In genomic region chr7:63897655-63898054, GRCm38 (mm10) we compare ENCODE assay signal across 8 mouse cellular contexts. TPM values are rescaled to one million over a fixed set of nuclear protein-coding genes. Genes with fewer than 3 reads are reported as not detected.
DNase-seq lines count a peak whose midpoint lies in the region; ATAC-seq lines count a peak whose summit lies in the region.

No protein-coding gene starts in this region.

- H3K9ac ChIP-seq in forebrain, embryonic 16.5 days (replicated peaks; ENCODE audit: low read depth, low read length): no peak overlapping the region
- H3K9ac ChIP-seq in limb, embryonic 15.5 days: no peak overlapping the region
- H3K9ac ChIP-seq in stomach, embryonic 14.5 days (replicated peaks; ENCODE audit: low read depth, low read length): no peak overlapping the region

- peaks cover 4% of the 10 kb centered on the region; the same call in 1 of the 2 replicates for H3K27me3 ChIP-seq in forebrain, embryonic 10.5 days (ENCODE audit: poor library complexity, severe bottlenecking)
- H3K27me3 ChIP-seq in forebrain, embryonic 16.5 days (replicated peaks; ENCODE audit: control insufficient read depth, insufficient read depth, low read length): no peaks in the 10 kb centered on the region
- peaks cover 9% of the 10 kb centered on the region for H3K27me3 ChIP-seq in megakaryocyte, embryonic 14.5 days (replicated peaks)
- no peaks in the 10 kb centered on the region for H3K27me3 ChIP-seq in limb, embryonic 15.5 days
- H3K27me3 ChIP-seq in stomach, embryonic 14.5 days (ENCODE audit: control insufficient read depth, insufficient read depth, low read length): no peaks in the 10 kb centered on the region

- H3K4me1 ChIP-seq in forebrain, embryonic 10.5 days: peaks cover 39% of the 10 kb centered on the region
- H3K4me1 ChIP-seq in forebrain, embryonic 16.5 days (replicated peaks; ENCODE audit: control insufficient read depth, insufficient read depth, low read length): peaks cover 56% of the 10 kb centered on the region
- peaks cover 78% of the 10 kb centered on the region for H3K4me1 ChIP-seq in megakaryocyte, embryonic 14.5 days
- H3K4me1 ChIP-seq in limb, embryonic 15.5 days: peaks cover 38% of the 10 kb centered on the region
- H3K4me1 ChIP-seq in stomach, embryonic 14.5 days (ENCODE audit: control insufficient read depth, insufficient read depth, low read length): peaks cover 15% of the 10 kb centered on the region

- WGBS in forebrain, embryonic 10.5 days: 54% methylated on average over 3 of the region's 3 CpGs
- 45% methylated on average over 3 of the region's 3 CpGs for WGBS in forebrain, embryonic 16.5 days
- 44% methylated on average over 3 of the region's 3 CpGs for WGBS in limb, embryonic 15.5 days
- WGBS in stomach, embryonic 14.5 days: 40% methylated on average over 3 of the region's 3 CpGs

- no peaks in the 10 kb centered on the region for H3K9me3 ChIP-seq in forebrain, embryonic 10.5 days
- H3K9me3 ChIP-seq in forebrain, embryonic 16.5 days (ENCODE audit: control insufficient read depth, low read length): no peaks in the 10 kb centered on the region
- H3K9me3 ChIP-seq in megakaryocyte, embryonic 14.5 days: no peaks in the 10 kb centered on the region
- H3K9me3 ChIP-seq in limb, embryonic 15.5 days: no peaks in the 10 kb centered on the region
- no peaks in the 10 kb centered on the region for H3K9me3 ChIP-seq in stomach, embryonic 14.5 days (ENCODE audit: control insufficient read depth, low read depth, low read length)

- ATAC-seq in forebrain, embryonic 16.5 days: no peak
- ATAC-seq in megakaryocyte, adult 5-6 weeks (ENCODE audit: poor library complexity, severe bottlenecking): no peak
- ATAC-seq in limb, embryonic 15.5 days (ENCODE audit: insufficient number of reproducible peaks, low FRiP score, low TSS enrichment, low read depth): no peak
- ATAC-seq in stomach, embryonic 14.5 days (ENCODE audit: insufficient number of reproducible peaks, insufficient read depth, low FRiP score, low read depth): no peak; the same call in 1 of the 2 replicates

- no peak overlapping the region; the same call in 1 of the 2 replicates for H3K4me2 ChIP-seq in forebrain, embryonic 16.5 days (ENCODE audit: low read length)
- peak overlapping the region; percentile 71 for H3K4me2 ChIP-seq in limb, embryonic 15.5 days
- peak overlapping the region; percentile 52 for H3K4me2 ChIP-seq in stomach, embryonic 14.5 days (replicated peaks; ENCODE audit: low read depth, low read length)

- no peaks in the 10 kb centered on the region for H3K36me3 ChIP-seq in forebrain, embryonic 10.5 days (replicated peaks)
- H3K36me3 ChIP-seq in forebrain, embryonic 16.5 days (ENCODE audit: control insufficient read depth, insufficient read depth): no peaks in the 10 kb centered on the region
- H3K36me3 ChIP-seq in megakaryocyte, embryonic 14.5 days (replicated peaks; ENCODE audit: low read length): peaks cover 39% of the 10 kb centered on the region
- H3K36me3 ChIP-seq in limb, embryonic 15.5 days: no peaks in the 10 kb centered on the region
- no peaks in the 10 kb centered on the region for H3K36me3 ChIP-seq in stomach, embryonic 14.5 days (ENCODE audit: control insufficient read depth, insufficient read depth, low read length)

- DNase-seq in forebrain, embryonic 10.5 days (ENCODE audit: extremely low spot score, low spot score): no peak
- DNase-seq in layer of hippocampus, adult 8-10 months (ENCODE audit: low spot score in 2 of 2): no peak
- DNase-seq in right cerebral cortex, postnatal 36 days (ENCODE audit: low spot score in 2 of 2): no peak

- H3K4me3 ChIP-seq in forebrain, embryonic 10.5 days: peak overlapping the region; percentile 48; the same call in 1 of the 2 replicates
- H3K4me3 ChIP-seq in forebrain, embryonic 16.5 days (replicated peaks; ENCODE audit: low read length): no peak overlapping the region
- H3K4me3 ChIP-seq in megakaryocyte, embryonic 14.5 days (replicated peaks): peak overlapping the region; percentile 85
- H3K4me3 ChIP-seq in limb, embryonic 15.5 days: peak overlapping the region; percentile 35; the same call in 1 of the 2 replicates
- no peak overlapping the region for H3K4me3 ChIP-seq in stomach, embryonic 14.5 days (ENCODE audit: low read depth, low read length)

- H3K27ac ChIP-seq in forebrain, embryonic 10.5 days: peak overlapping the region; percentile 81; the same call in 1 of the 2 replicates
- no peak overlapping the region for H3K27ac ChIP-seq in forebrain, embryonic 16.5 days (ENCODE audit: low read length)
- peak overlapping the region; percentile 80 for H3K27ac ChIP-seq in limb, embryonic 15.5 days
- H3K27ac ChIP-seq in stomach, embryonic 14.5 days (ENCODE audit: low read length): no peak overlapping the region; the same call in 1 of the 2 replicates

RNA-seq across cellular contexts. Expression of gene E030018B13Rik, which starts 19.0 kb away (rescaled TPM):
- polyA plus RNA-seq in forebrain, embryonic 10.5 days (2016; fragmentation: Nextera tagmentation; extraction: Ambion mirVana): 0.21 TPM in 1 of 2 replicates, not detected in the other
- 0.35 TPM in 1 of 2 replicates, not detected in the other for polyA plus RNA-seq in forebrain, embryonic 16.5 days (2015; fragmentation: Nextera tagmentation; extraction: Ambion mirVana)
- polyA plus RNA-seq in megakaryocyte, embryonic 14.5 days (2012; ENCODE audit: insufficient read depth, low replicate concordance): not detected in 2 replicates
- total RNA-seq in megakaryocyte, adult 5-6 weeks (2015): not detected in 2 replicates
- not detected in 2 replicates for total RNA-seq in megakaryocyte, adult 5-6 weeks (2017)
- polyA plus RNA-seq in limb, embryonic 15.5 days (2015; fragmentation: Nextera tagmentation; extraction: Ambion mirVana): not detected in 2 replicates
- 0.25 and 0.34 TPM in 2 replicates for polyA plus RNA-seq in stomach, embryonic 14.5 days (2014; fragmentation: Nextera tagmentation; extraction: Ambion mirVana)
- not detected for total RNA-seq in layer of hippocampus, adult 8-10 months (2022)

RNA-seq across cellular contexts. Expression of gene Klf13, which starts 41.1 kb away (rescaled TPM):
- 23.1 and 23.8 TPM in 2 replicates for polyA plus RNA-seq in forebrain, embryonic 10.5 days (2016; fragmentation: Nextera tagmentation; extraction: Ambion mirVana)
- 31.1 and 33.7 TPM in 2 replicates for polyA plus RNA-seq in forebrain, embryonic 16.5 days (2015; fragmentation: Nextera tagmentation; extraction: Ambion mirVana)
- polyA plus RNA-seq in megakaryocyte, embryonic 14.5 days (2012; ENCODE audit: insufficient read depth, low replicate concordance): 117 and 140 TPM in 2 replicates
- total RNA-seq in megakaryocyte, adult 5-6 weeks (2015): 108 and 122 TPM in 2 replicates
- total RNA-seq in megakaryocyte, adult 5-6 weeks (2017): 61.7 and 64.4 TPM in 2 replicates
- polyA plus RNA-seq in limb, embryonic 15.5 days (2015; fragmentation: Nextera tagmentation; extraction: Ambion mirVana): 31.3 and 33.4 TPM in 2 replicates
- 35.5 and 38.5 TPM in 2 replicates for polyA plus RNA-seq in stomach, embryonic 14.5 days (2014; fragmentation: Nextera tagmentation; extraction: Ambion mirVana)
- total RNA-seq in layer of hippocampus, adult 8-10 months (2022): 100 to 1,000 TPM; 169 to 188 (median 176) TPM

Comparison
In these comparisons a context has a peak if more than half of its experiments do, and no peak if none do; other contexts are left out.
1. H3K27ac ChIP-seq: peak in forebrain, embryonic 10.5 days (single experiment) and limb, embryonic 15.5 days (single experiment); none in forebrain, embryonic 16.5 days (single experiment) and stomach, embryonic 14.5 days (single experiment).
2. H3K4me3 ChIP-seq: peak in forebrain, embryonic 10.5 days (single experiment), megakaryocyte, embryonic 14.5 days (single experiment) and limb, embryonic 15.5 days (single experiment); none in forebrain, embryonic 16.5 days (single experiment) and stomach, embryonic 14.5 days (single experiment).